Mouse (Mus musculus): ENCODE measurements around the gene Kat2b. TPM values are rescaled to one million over a fixed set of nuclear protein-coding genes. Genes with fewer than 3 reads are reported as not detected.

Kat2b gene
- polyA plus RNA-seq, 1 experiment: 3.3 TPM

DNA sequence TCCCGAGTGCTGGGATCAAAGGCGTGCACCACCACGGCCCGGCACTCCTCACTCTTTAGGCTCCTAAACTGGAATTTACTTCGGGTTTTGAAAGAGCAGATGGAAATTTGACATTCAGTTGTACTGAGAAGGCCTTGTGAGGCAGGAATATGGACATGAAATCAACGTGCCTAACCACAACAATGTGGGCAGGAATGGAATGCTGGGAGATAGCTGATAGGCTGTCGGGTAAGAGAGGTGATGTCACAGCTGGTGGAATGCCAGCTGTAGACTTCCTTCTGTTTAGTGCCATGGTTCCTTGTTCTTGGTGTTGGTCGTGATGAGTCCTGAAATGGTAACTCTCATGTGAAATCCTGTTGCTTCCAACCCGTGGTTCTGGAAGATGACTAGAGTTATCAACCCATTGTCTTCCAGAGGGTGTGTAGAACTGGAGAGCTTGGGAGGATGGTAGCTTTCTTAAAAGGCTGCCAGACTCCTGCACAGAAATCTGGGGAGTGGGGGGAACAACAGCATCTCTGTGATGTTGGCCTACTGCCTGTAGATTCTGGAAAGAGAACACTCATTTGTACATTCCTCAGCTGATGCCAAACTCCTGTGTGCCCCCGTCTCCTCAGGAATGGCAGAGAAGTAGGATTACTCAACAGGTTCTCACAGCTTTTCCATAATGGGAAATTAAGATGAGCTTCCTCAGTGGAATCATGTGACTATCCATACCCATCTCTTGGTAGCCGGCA lies 17.4 kb downstream of the Kat2b start:
- no peak for TF ChIP-seq GATA1 (IDR thresholded peaks at IDR 0.05; ENCODE audit: low read length)

DNA sequence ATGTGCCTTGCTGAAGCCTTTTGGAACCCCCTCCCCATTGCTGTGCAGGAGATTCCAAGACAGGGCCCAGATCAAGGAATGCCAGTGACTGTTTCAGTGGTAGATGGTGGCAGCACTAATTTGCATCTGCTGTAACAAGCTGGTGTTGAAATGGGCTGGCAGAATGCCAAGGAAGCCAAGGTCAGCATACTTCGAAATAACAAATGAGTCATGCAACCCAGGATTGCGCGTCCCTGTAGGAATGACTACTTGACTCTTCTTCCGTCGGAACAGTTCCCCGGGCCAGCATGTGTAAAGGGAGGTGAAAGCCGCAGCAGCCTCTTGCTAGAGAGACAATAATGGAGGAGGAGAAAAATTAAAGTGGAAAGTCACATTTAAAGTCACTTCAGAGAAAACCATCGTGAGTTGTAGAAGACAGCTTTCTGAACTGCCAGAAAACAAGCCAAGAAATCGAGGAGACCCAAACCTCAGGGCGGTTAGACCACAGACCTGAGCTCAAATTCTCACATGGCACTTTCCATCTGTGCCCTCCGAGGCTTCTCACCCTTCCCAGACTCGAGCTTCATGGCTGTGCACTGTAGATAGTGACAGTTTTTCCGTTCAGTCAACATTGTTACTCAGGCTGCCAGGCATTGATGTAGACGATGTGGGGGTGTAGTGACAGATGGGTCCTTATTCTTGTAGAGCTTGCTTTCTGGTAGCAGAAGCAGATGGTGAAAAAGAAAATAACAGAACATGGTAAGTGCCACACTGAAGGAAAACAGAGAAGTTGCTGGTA lies 20.6 kb downstream of the Kat2b start:
- TF ChIP-seq GATA1 (IDR thresholded peaks at IDR 0.05; ENCODE audit: low read length): no peak

DNA sequence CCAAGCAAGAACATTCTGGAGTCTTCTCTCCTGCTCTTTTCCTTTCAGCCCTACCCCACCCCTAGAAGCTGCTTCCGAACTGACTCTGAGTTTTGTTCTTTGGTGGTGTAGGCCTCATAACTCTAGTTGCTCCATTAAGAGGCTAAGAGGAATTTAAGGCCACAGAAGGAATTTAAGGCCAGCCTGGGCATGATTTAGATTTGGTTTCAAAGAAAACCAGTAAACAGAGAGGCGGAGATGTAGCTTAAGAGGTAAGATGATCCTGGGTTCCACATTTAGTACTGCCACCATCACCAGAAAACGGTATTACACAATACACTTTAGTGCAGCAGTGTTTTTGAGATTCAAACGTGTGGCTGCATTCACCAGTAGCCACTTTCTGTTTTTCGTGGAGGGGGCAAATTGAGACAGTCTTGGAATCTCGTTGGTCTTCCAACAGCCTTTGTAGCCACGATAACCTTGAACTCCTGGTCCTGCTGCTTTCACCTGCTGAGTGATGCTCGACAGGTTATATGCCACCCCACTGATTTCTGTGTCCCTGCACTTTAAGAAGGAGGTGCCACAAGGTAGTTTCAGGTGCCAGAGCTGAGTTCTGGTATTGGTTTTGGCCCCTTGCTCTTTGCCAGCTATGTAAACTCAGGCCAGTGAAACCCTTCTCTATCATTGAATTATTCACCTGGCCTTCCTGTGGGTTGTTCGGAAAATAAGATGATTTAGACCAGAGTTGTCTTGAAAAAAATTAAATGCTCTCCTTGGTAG lies 21.6 kb downstream of the Kat2b start:
- no peak for TF ChIP-seq GATA1 (IDR thresholded peaks at IDR 0.05; ENCODE audit: low read length)

DNA sequence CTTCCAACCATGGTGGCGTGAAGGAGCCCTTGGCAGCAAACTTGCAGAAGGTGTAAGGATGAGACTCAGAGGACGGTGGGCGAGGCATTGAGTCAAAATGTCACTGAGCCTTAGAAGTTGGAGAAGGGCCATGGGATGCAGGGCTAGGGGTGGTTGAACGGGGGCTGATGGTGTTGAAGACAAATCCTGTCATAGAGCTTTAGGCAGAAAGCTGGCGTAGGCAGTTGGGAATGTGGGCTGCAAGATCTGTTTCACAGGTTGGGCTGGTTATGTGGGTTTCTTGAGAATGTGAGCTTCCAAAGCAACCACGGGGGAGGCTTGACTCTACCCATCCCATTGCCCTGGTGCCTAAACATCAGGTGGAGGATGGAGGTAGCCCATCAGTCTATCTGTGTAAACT lies 23.4 kb downstream of the Kat2b start:
- TF ChIP-seq GATA1 (IDR thresholded peaks at IDR 0.05; ENCODE audit: low read length): no peak

DNA sequence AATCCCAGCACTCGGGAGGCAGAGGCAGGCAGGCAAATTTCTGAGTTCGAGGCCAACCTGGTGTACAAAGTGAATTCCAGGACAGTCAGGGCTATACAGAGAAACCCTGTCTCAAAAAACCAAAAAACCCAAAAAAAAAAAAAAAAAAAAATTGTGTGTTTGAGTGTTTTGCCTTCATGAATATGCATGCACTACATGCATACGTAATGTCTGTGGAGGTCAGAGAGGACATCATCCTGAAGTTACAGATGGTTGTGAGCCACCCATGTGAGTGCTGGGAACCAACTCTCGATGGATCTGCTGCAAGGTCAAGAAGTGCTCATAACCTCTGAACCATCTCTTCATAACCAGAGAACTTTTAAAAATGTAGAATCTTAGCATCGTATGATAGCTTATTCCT lies 25.2 kb downstream of the Kat2b start:
- no peak for TF ChIP-seq GATA1 (IDR thresholded peaks at IDR 0.05; ENCODE audit: low read length)

DNA sequence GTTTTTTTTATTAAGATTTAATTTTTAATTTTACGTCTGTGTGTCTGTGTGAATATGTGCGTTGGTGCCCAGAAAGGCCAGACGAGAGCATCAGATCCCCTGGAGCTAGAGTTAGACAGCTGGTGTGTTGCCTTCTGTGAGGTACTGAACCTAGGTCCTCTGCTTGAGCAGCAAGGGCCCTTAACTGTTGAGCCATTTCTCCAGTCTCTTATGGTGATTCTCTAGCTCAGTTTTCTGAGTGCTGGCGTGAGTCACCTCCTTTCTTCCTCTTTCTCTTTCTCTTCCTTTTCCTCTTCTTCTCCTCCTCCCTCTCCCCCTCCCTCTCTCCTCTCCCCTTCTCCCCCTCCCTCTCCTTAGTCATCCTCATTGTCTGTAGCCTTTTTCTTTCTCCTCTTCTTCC lies 27.9 kb downstream of the Kat2b start:
- TF ChIP-seq GATA1 (IDR thresholded peaks at IDR 0.05; ENCODE audit: low read length): no peak

DNA sequence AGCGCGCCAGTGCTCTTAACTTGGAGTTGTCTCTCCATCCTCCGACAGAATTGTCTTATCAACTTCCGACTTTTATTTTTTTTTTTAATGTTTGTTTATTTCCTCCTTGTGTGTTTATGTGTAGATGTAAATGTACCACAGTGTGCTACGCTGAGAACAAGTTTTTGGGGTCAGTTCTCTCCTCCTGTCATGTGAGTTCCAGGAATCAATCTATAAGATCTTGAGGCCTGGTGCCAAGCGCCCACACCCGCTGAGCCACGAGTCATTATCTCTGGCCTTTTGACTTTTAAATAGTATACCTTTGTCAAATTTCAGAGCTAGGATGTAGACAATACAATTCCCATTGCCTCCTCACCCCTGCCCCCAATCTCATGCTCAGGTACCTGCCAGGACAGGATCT lies 28.9 kb downstream of the Kat2b start:
- TF ChIP-seq GATA1 (IDR thresholded peaks at IDR 0.05; ENCODE audit: low read length): no peak

DNA sequence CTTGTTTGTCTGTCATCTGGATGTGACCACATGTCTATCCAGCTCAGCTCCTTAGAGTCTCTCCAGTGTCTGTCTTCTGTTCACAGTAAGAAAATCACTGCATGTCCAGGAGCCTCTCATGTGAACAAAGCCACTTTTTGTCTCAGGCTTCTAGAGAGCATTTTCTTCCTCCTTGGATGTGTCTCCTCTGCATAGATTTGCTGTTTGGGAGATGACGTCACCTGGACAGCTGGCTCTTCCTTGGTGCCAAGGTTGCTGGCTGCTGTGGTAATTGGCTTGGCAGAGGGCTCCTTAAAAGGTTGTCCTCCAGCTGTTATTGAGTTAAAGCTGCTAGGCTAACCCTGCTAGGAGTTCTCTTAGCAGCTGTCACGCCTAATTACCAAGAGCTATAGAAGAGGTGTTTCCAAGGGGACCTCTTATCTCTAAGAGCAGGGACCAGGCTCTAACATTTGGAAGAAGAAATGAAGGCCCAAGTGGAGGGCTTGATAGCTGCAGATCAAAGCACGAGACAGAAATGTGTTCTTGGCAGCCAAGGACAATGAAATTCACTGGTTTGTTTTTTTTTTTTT lies 29.7 kb downstream of the Kat2b start:
- no peak for TF ChIP-seq GATA1 (IDR thresholded peaks at IDR 0.05; ENCODE audit: low read length)

DNA sequence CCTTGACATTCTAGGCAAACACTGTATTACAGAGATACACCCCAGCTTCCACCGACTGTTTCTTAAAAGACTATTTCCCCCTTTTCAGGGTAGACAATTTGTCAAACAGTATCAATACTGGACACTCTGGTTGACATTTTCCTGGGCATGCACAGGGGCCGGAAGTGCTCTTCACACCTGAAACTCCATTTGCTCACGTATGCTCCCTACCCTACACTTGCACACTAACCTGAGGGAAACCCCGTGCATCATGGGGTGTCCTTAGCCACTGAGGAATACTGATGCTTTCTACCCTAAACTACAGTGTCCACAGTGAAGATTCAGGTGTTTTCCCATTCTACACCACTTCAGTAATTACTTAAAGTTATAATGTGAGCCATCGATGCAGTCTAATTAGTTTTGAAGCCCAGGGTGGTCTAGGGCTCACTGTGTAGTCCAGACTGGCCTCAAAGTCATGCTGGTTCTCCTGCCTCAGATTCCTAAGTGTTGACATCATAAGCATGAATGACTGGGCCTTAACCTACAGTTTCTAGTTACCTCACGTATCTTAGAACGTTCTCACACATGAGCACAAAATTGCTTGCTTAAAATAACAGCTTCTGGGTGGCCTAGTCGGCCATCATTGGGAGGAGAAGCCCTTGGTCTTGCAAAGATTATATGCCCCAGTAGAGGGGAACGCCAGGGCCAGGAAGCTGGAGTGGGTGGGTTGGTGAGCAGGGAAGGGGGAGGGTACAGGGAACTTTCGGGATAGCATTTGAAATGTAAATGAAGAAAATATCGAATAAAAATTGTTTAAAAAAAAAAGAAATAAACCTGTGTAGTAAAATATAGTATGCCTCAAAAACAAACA lies 30.5 kb downstream of the Kat2b start:
- no peak for TF ChIP-seq GATA1 (IDR thresholded peaks at IDR 0.05; ENCODE audit: low read length)

DNA sequence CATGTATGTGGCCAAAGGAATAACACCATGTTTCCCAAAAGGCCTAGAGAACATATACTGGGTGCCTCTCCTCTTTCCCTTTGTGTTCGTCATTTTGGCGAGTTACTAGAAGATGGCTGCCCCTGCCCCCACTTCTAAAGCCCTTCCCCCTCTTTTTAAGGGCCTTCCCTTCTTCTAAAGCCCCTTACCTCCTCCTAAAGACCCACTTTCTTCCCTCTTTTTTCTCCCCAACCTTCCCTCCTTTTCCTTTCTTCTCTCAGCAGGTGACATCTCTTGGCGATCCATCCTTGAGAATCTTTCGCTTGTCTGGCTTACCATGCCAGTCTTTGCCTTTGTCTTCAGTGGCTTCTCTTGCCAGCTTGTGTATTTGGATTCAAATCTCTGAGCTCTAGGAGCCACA lies 31.9 kb downstream of the Kat2b start:
- TF ChIP-seq GATA1 (IDR thresholded peaks at IDR 0.05; ENCODE audit: low read length): no peak

DNA sequence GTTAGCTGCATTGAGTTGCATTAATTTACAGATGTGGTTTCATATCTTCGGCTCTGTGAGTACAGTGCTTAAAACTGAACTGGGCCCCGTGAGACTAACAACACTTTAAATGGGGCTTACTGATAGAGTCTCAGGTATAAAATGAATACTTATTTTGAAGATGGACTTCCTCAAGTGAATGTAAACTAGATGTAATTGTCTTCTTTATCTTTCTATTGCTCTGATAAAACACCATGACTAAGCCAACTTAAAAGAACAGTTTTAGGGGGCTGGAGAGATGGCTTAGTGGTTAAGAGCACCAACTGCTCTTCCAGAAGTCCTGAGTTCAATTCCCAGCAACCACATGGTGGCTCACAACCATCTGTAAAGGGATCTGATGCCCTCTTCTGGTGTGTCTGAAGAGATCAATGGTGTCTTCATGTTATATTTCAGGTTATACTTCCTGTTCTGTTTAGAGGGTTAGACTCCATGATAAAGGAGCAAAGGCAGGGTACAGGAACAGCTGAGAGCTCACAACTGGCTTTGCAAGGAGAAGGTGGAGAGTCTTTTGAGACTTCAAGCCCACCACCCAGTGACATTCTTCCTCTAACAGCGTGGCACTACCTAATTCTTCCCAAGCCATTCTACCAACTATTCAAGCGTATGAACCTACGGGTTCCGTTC lies 50.8 kb downstream of the Kat2b start:
- TF ChIP-seq GATA1 (IDR thresholded peaks at IDR 0.05; ENCODE audit: low read length): no peak

DNA sequence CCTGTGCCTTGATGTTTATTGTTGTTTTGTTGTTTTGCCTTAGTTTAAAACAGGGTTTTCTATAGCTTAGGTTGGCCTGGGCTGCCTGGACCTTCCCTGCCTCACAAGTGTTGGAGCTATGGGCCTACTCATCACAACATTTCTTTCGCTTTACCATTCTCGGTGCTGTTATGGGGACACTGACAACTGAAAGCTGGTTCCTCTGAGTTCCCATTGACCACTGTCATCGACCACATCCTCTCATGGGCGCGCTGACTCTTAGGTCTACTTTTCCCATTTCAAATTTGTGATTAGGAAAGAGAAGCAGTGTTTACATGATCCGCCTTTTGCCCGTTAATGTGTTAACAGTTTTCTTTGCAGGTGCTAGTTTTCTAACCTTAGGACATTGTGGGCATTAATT lies 51.7 kb downstream of the Kat2b start:
- TF ChIP-seq GATA1 (IDR thresholded peaks at IDR 0.05; ENCODE audit: low read length): no peak

DNA sequence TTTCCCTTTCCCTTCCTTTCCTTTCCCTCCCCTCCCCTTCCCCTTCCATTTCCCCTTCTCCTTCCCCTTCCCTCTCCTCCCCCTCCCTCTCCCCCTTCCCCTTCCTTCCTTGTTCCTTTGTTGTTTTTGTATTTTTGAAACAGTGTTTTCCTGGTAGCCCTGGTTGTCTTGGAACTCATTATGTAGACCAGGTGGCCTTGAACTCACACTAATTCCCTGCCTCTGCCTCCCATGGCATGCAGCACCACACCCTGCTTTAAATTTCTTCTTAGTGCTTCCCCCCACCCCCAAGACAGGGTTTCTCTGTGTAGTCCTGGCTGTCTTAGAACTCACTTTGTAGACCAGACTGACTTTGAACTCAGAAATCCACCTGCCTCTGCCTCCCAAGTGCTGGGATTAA lies 52.7 kb downstream of the Kat2b start:
- TF ChIP-seq GATA1 (IDR thresholded peaks at IDR 0.05; ENCODE audit: low read length): no peak

DNA sequence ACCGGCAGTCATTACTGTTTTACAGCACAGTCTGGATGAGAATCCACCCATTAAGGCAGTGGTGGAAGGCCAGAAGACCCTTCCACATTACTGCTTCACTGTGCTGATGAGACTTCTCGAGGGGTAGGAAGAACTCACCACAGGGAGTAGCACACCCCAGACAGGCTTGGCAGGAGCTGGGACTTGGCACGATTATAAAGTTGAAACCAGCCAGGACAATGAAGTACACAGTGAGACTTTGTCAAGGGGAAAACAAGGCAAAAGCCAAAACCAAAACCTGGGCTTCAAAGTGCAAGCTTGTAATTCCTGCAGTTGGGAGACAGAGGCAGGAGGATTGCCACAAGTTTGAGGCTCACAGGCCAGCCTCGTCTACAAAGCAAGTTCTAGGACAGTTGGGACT lies 54.0 kb downstream of the Kat2b start:
- TF ChIP-seq GATA1 (IDR thresholded peaks at IDR 0.05; ENCODE audit: low read length): no peak

DNA sequence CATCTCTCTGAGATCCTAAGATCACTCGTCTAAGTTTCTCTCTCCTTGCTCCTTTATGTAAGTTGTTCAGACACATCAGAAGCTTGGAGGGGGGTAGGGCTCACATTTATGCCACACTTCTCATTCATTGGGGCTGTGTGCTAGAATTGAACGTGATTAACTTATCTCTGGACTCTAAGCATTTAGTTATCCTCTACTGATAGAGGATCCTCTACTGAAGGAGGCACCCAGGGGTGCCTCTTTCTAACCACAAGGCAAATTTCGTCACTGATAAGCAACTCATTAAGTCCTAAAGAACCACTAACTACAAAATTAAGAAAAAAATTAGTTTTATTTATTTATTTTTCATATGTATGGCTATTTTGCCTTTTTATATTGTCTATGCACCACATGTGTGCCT lies 55.5 kb downstream of the Kat2b start:
- TF ChIP-seq GATA1 (IDR thresholded peaks at IDR 0.05; ENCODE audit: low read length): peak; percentile 32
